Comparison of ENCODE assay signal across 10 mouse cellular contexts in genomic region chr14:46389438-46390248, GRCm38 (mm10). TPM values are rescaled to one million over a fixed set of nuclear protein-coding genes. Genes with fewer than 3 reads are reported as not detected.
DNase-seq lines count a peak whose midpoint lies in the region; ATAC-seq lines count a peak whose summit lies in the region.
"Had no signal": no experiment of that assay in that cellular context is flagged by ENCODE, and none has a peak within 500 bp of the region (broad histone marks: within the 10 kb centered on the region; RNA-seq: fewer than 3 reads in every experiment).

No protein-coding gene starts in this region.

- ATAC-seq in forebrain, embryonic 11.5 days (replicated peaks; ENCODE audit: low FRiP score): no peak
- no peak for ATAC-seq in limb, embryonic 11.5 days (ENCODE audit: insufficient number of reproducible peaks, low FRiP score, low TSS enrichment, low read depth)
- no peak for ATAC-seq in neural tube, embryonic 12.5 days (ENCODE audit: low FRiP score, low read depth)

- H3K27ac ChIP-seq in forebrain, embryonic 11.5 days (ENCODE audit: low read depth, low read length): no peak overlapping the region
- 0 out of 2 replicates have a peak overlapping the region, but pooled peaks have one; percentile 15 for H3K27ac ChIP-seq in limb, embryonic 11.5 days (replicated peaks; ENCODE audit: low read depth, low read length)
- H3K27ac ChIP-seq in neural tube, embryonic 12.5 days: no peak overlapping the region

- peak overlapping the region; percentile 35 for H3K9ac ChIP-seq in forebrain, embryonic 11.5 days (ENCODE audit: low read length)
- H3K9ac ChIP-seq in limb, embryonic 11.5 days (ENCODE audit: low read length): peak overlapping the region; percentile 62
- no peak overlapping the region for H3K9ac ChIP-seq in neural tube, embryonic 12.5 days

- H3K36me3 ChIP-seq in forebrain, embryonic 11.5 days (ENCODE audit: control insufficient read depth, insufficient read depth, low read length): no peaks in the 10 kb centered on the region
- H3K36me3 ChIP-seq in limb, embryonic 11.5 days (ENCODE audit: control insufficient read depth, insufficient read depth, low read length): no peaks in the 10 kb centered on the region
- no peaks in the 10 kb centered on the region for H3K36me3 ChIP-seq in neural tube, embryonic 12.5 days

- no peaks in the 10 kb centered on the region for H3K9me3 ChIP-seq in forebrain, embryonic 11.5 days (ENCODE audit: control insufficient read depth, low read length)
- H3K9me3 ChIP-seq in limb, embryonic 11.5 days (ENCODE audit: control insufficient read depth, low read length): no peaks in the 10 kb centered on the region
- no peaks in the 10 kb centered on the region for H3K9me3 ChIP-seq in neural tube, embryonic 12.5 days

- peak; percentile 25 for DNase-seq in kidney, postnatal 10 days
- no peak for DNase-seq in kidney, postnatal 36 days
- DNase-seq in forebrain, embryonic 11.5 days (ENCODE audit: low spot score): no peak
- DNase-seq in limb, embryonic 11.5 days (ENCODE audit: low spot score): peak; percentile 55
- DNase-seq in left cerebral cortex, postnatal 36 days (ENCODE audit: low spot score in 2 of 2): no peak
- no peak for DNase-seq in Muller cell, postnatal 12 days (ENCODE audit: inconsistent ontology term)
- no peak for DNase-seq in ovary, adult 18-20 months (ENCODE audit: low spot score)
- DNase-seq: cerebellum, adult 8-10 months had no signal

- peak overlapping the region; percentile 46 for H3K4me3 ChIP-seq in forebrain, embryonic 11.5 days (ENCODE audit: low read depth, low read length)
- H3K4me3 ChIP-seq in limb, embryonic 11.5 days (ENCODE audit: low read depth, low read length): peak overlapping the region; percentile 37
- peak overlapping the region; percentile 27 for H3K4me3 ChIP-seq in neural tube, embryonic 12.5 days

- WGBS in forebrain, embryonic 11.5 days: 5% methylated on average over 24 of the region's 24 CpGs
- WGBS in limb, embryonic 11.5 days: 1% methylated on average over 24 of the region's 24 CpGs
- 5% methylated on average over 24 of the region's 24 CpGs for WGBS in neural tube, embryonic 12.5 days

- H3K27me3 ChIP-seq in forebrain, embryonic 11.5 days (ENCODE audit: control insufficient read depth, insufficient read depth, low read length): peaks cover 59% of the 10 kb centered on the region
- H3K27me3 ChIP-seq in limb, embryonic 11.5 days (ENCODE audit: control insufficient read depth, insufficient read depth, low read length): peaks cover 3% of the 10 kb centered on the region; the same call in 1 of the 2 replicates
- H3K27me3 ChIP-seq in neural tube, embryonic 12.5 days (replicated peaks): peaks cover 57% of the 10 kb centered on the region

- peaks cover 9% of the 10 kb centered on the region; the same call in 1 of the 2 replicates for H3K4me1 ChIP-seq in forebrain, embryonic 11.5 days (replicated peaks; ENCODE audit: control insufficient read depth, insufficient read depth, low read length)
- peaks cover 6% of the 10 kb centered on the region; the same call in 1 of the 2 replicates for H3K4me1 ChIP-seq in limb, embryonic 11.5 days (ENCODE audit: control insufficient read depth, insufficient read depth, low read length)
- H3K4me1 ChIP-seq in neural tube, embryonic 12.5 days: peaks cover 33% of the 10 kb centered on the region

- H3K4me2 ChIP-seq in forebrain, embryonic 11.5 days (ENCODE audit: low read depth, low read length, severe bottlenecking): peak overlapping the region; percentile 44
- peak overlapping the region; percentile 82 for H3K4me2 ChIP-seq in limb, embryonic 11.5 days (ENCODE audit: low read depth, severe bottlenecking)
- peak overlapping the region; percentile 59 for H3K4me2 ChIP-seq in neural tube, embryonic 12.5 days (replicated peaks)

- intact Hi-C loops in left cerebral cortex, postnatal 36 days (cut with DNase I): loop anchor here (10.0 kb wide), 1 partner anchor 225 kb away; no protein-coding TSS in a partner anchor

RNA-seq across cellular contexts. Expression of gene Bmp4, which starts 0.8 kb away (rescaled TPM):
- 15.1 and 19.4 TPM in 2 replicates for polyA plus RNA-seq in forebrain, embryonic 11.5 days (2014; fragmentation: Nextera tagmentation; extraction: Ambion mirVana)
- 58.9 and 75.0 TPM in 2 replicates for polyA plus RNA-seq in limb, embryonic 11.5 days (2014; fragmentation: Nextera tagmentation; extraction: Ambion mirVana)
- polyA plus RNA-seq in neural tube, embryonic 12.5 days (2016; fragmentation: Nextera tagmentation; extraction: Ambion mirVana): 13.8 and 18.1 TPM in 2 replicates
- 1 to 10 TPM; 5.5 to 8.1 TPM for total RNA-seq in left cerebral cortex, postnatal 36 days (2021)

RNA-seq across cellular contexts. Expression of gene Gm15217, which starts 10.4 kb away (rescaled TPM):
- not detected in 2 replicates for polyA plus RNA-seq in forebrain, embryonic 11.5 days (2014; fragmentation: Nextera tagmentation; extraction: Ambion mirVana)
- 0.50 TPM in 1 of 2 replicates, not detected in the other for polyA plus RNA-seq in limb, embryonic 11.5 days (2014; fragmentation: Nextera tagmentation; extraction: Ambion mirVana)
- polyA plus RNA-seq in neural tube, embryonic 12.5 days (2016; fragmentation: Nextera tagmentation; extraction: Ambion mirVana): not detected in 2 replicates
- not detected for total RNA-seq in left cerebral cortex, postnatal 36 days (2021)
- total RNA-seq: layer of hippocampus, adult 18-20 months had no signal

Comparison
In these comparisons a context has a peak if more than half of its experiments do, and no peak if none do; other contexts are left out.
1. DNase-seq: peak in kidney, postnatal 10 days (single experiment) and limb, embryonic 11.5 days (single experiment); none in kidney, postnatal 36 days (0 of 2), forebrain, embryonic 11.5 days (single experiment), left cerebral cortex, postnatal 36 days (0 of 2), Muller cell, postnatal 12 days (single experiment) and ovary, adult 18-20 months (single experiment).
2. Peak in every context shown above with its lines, with median percentiles within 50 percentile points of each other: H3K4me2 ChIP-seq and H3K4me3 ChIP-seq.